Mouse (Mus musculus) left cerebral cortex, adult 18-20 months (tissue): ENCODE data around the gene Pcgf3. TPM values are rescaled to one million over a fixed set of nuclear protein-coding genes. Genes with fewer than 3 reads are reported as not detected.
"Not testable (repeated sequence)": the region's sequence is repeated elsewhere in the genome, so short reads cannot be mapped to it uniquely, and the experiment has no call there.

ENCODE experiments used
- DNase-seq, 2 experiments: peaks; one replicate each; pipeline ENCODE4 v3.0.0; 2021 to 2022; ENCODE audit warnings: low spot score in 2 of 2, mixed read lengths in 1 of 2
- total RNA-seq, 2 experiments: library from RNA; stranded (reverse); gene quantifications; 2 replicates each; pipeline ENCODE4 v1.2.3; 2021

Gene Pcgf3
- total RNA-seq, 2 experiments from 2014 or later: 37.5 to 41.8 TPM

- DNase-seq: no peak
Measured at GRCm38 (mm10) chr5:108466647-108467046, 5.6 kb downstream of the Pcgf3 start.

DNA sequence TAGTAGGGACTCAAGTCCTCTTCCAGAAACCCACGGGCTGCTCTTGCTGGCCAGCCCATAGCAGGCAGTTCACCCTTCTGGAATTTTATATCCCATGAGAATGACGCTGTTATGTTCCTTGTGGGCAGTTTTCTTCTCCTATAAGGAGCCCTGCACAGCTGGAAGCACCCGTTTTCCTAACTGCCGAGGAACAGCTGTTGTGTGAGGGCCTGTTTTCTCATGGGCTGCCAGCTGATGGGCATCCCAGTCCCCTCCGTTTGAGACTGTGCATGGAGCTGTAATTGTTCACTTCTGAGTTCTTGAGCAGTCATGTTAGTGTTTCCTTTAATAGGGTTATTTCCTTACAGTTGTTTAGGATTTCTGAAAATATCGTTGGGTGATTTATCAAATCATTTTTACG, 8.6 kb downstream of the Pcgf3 start:
- no peak for DNase-seq

DNA sequence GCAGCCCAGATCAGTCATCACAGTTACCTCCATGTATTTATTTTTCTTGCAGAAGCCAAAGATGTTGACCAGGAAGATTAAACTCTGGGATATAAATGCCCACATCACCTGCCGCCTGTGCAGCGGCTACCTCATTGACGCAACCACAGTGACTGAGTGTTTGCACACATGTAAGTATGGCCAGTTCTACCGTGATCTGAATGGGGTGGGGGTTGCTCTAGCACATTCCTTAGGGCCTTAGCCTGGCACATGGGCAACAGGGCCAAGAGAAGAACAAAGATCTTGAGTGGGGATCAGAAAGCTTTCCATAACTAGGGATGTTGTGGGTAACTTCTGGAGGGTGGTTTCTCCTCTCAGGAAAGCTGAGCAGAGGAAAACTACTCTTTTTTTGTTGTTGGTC, 12.7 kb downstream of the Pcgf3 start:
- no peak for DNase-seq

DNA sequence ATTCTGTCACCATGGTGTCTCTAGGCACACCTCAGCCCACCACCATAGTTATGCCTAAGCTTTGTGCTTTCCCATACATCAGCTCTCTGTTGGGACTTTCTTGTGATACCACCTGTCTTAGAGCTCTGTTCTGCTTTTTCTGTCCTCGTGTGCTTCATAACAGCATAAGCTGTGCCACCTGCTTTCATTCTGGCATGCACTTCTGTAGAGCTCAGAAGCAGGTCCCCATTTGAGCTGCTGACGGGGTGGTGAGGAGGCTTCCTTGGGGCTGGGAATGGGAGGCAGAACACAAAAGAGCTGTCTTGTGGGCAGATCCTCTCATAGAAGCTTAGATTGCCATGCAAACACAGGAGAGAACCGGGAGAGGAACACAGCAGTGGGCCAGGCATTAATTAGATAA, 14.9 kb downstream of the Pcgf3 start:
- no peak for DNase-seq

DNA sequence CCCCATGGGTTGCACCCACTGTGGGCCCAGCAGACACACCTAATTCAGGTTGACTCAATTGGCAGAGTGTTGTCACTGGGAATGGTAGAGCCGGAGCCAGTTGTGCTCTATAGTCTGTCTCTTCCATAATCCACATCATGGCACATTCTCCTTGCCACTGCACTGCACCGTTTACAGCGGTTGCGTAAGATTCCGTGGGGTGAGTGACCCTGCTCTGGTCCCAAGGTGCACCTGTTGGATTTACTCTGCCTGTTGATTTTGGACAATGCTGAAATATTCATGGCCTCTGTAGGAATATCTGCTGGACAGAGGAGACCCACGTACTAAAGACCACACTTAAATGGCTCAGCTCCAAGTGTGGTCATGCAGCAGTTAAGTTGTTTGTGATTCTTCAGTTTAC, 22.0 kb downstream of the Pcgf3 start:
- DNase-seq: no peak

DNA sequence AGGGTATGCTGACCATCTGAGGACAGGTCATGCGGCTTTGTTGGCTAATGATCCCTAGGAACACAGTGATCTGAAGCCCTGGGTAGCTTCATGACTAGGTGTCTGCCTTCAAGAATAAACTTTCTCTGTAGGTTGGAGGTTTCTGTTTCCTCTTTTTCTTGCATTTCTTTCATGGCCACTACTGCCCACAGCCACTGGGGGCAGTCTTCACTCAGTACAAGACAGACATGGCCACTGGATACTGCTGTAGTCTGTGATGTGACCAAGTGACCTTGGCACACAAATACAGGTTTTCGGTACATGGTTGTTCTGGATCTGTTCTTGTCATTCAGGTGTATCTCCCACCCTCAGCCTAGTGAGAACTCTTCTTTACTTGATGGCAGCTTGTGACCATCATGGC, 24.2 kb downstream of the Pcgf3 start:
- peak in 1 of 2 experiments; percentile 22 for DNase-seq

DNA sequence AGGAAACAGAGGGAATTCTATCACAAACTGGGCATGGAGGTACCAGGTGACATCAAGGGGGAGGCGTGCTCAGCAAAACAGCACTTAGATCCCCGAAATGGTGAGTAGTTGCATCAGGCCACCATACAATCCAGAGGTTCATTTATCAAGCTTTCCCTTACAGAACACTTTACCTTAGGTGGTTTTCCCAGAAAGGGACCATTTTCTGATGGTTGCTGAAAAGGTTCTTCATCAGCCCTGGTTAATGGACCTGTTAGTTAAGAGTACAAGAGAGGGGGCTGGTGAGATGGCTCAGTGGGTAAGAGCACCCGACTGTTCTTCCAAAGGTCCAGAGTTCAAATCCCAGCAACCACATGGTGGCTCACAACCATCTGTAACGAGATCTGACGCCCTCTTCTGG, 25.1 kb downstream of the Pcgf3 start:
- DNase-seq: not testable (repeated sequence)

GRCm38 (mm10) chr5:108501573-108501972, 40.5 kb downstream of the Pcgf3 start:
- DNase-seq: no peak

DNA sequence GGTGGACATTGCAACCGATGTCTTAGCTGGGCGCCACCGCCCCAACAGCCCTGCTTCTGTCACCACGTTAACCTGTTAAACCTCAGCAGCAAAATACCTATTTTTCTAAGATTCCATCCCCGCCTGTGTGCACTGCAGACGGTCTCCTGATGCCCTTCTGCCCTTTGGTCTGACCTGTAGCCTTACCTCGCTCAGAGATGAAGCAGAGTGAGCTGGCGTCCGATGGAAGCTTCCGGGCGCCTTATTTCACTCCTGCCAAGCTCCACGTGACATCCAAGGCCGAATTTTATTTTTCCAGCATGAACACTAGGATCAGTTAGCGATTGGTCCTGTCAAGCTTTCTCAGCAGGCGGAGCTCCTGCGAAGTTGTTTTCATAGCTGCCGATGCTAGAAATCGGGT, 41.3 kb downstream of the Pcgf3 start:
- no peak for DNase-seq

DNA sequence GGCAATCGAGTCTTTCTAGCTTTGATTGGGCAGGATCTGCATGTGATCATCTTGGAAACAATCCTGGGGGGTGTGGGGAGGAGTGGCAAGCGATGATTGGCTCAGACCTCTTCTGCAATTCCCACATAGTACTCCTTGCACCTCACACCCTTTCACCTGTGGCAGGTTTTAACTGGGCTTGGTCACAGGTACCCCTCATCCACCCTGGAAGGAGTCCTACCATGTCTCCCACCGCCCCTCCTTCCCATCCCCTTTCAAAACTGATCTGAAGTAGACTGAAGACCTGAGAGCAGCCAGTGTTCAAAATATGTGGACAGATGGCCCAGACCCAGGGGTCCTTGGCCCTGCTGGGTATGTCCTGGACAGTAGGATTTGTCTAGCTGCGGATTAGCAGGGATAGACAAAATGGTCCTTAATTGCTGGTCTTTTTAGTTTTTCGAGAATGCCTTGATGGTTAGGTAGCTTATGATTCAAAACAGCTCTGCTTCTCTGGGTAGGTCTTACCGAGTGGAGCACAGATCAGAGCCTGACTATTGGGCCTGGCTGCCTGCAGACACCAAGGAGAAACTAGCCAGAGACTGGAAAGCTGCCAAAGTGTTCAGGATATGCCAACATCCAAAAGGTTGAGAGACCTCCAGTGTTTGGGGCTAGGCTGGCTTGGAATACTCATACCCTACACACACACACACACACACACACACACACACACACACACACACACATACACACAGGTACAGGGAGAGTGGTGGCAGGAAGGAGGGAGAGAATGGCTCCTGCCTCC, 54.7 kb downstream of the Pcgf3 start:
- DNase-seq: no peak

GRCm38 (mm10) chr5:108516655-108517054, 55.6 kb downstream of the Pcgf3 start:
- DNase-seq: no peak

- DNase-seq: no peak
Measured at GRCm38 (mm10) chr5:108518106-108518885, 57.3 kb downstream of the Pcgf3 start.

DNA sequence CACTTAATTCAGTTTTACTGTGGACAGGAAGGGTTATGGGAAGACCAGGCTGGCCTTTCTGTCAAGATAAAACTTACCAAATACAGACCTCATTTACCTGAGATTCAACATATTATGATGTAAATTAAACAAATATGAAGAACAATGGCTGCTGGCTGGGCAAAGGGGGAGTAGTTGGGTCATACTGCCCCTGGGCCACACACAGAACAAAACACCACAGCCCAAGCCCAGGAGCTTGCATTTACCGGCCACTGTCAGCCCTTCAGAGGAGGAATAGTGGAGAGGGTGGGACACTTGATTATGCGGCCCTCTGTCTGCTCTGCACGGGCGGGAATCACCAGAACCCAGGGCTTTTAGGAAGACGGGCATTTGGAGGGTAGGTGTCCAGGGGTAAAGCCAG, 57.9 kb downstream of the Pcgf3 start:
- no peak for DNase-seq

- no peak for DNase-seq
Measured at GRCm38 (mm10) chr5:108520153-108520552, 59.1 kb downstream of the Pcgf3 start.

DNA sequence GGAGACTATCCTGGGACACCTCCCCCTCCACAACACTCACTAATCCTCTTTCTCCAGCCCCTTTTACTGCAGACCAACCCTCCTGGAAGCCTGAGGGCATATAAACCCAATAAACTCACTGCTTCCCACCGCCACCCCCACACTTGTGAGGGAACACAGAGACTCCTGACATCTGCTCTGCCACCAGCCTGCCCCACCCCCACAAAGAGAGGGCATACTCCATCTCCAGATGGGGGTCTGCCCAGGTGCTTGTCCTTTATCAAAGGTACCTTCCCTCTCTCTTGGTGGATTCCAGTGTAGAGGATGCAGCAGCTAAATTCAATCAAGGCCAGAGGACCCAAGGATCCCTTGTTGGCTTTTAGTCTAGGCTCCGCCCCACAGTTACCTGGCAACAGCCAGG, 60.0 kb downstream of the Pcgf3 start:
- DNase-seq: no peak

DNA sequence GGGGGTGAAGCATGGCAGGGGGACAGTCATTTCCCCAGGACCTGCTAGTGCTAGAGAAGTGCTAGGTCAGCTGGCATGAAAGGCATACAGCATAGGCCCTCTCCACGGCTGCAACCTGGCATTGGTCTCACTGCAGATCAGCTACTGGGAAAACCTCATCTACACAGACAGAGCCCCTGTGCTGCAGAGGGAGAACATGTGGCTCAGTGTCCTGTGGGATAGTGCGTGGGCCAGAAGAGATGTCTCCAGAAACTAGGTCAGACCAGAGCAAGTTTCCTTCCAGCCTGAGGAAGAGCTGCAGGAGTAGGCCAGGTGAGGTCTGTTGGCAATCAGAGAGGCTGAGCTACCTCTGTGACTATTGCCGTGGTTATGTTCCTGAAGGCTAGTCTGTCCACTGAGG, 60.9 kb downstream of the Pcgf3 start:
- peak; percentile 21 to 42 for DNase-seq

- peak in 1 of 2 experiments; percentile 22 for DNase-seq
Measured at GRCm38 (mm10) chr5:108522597-108522996, 61.6 kb downstream of the Pcgf3 start.

DNA sequence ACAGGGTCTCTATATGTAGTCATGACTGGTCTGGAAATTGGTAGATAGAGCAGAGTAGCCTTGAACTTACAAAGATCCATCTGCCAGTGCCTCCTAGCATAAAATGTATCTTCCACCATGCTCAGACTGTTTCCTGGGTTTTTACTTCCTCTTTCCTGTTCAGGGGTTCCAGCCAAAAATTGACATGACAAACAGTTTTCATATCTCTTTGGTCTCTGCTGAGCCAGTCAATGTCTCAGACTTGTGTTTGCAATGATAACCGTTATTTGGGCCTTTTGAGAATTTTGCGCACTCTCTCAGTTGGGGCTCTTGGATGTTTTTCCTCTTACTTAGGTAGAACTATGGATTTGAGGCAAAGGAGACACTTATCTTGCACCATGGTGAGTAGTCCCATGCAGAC, 73.2 kb downstream of the Pcgf3 start:
- DNase-seq: no peak

- DNase-seq: no peak
Measured at GRCm38 (mm10) chr5:108543516-108544291, 82.7 kb downstream of the Pcgf3 start.

- DNase-seq: no peak
Measured at GRCm38 (mm10) chr5:108547636-108548035, 86.6 kb downstream of the Pcgf3 start.

GRCm38 (mm10) chr5:108549137-108549488, 88.1 kb downstream of the Pcgf3 start:
- no peak for DNase-seq
